Mouse (Mus musculus) ES-Bruce4 (cell line): Measurements from ENCODE around the gene Emx1. TPM values are rescaled to one million over a fixed set of nuclear protein-coding genes. Genes with fewer than 3 reads are reported as not detected.
"Not testable (repeated sequence)": the region's sequence is repeated elsewhere in the genome, so short reads cannot be mapped to it uniquely, and the experiment has no call there.

ENCODE experiments used
- H3K27ac ChIP-seq: 2 replicates; pipeline ENCODE4 v1.5.1; 2012; ENCODE audit warnings: low read length, inconsistent platforms; ENCODE audit not compliant: insufficient read depth
- H3K27me3 ChIP-seq: 2 replicates; pipeline ENCODE4 v1.6.1; 2012; ENCODE audit warnings: mild to moderate bottlenecking, low read length, inconsistent platforms; ENCODE audit not compliant: control insufficient read depth, poor library complexity, insufficient read depth, severe bottlenecking
- H3K36me3 ChIP-seq: 2 replicates; pipeline ENCODE4 v1.6.1; 2012; ENCODE audit warnings: inconsistent platforms, mild to moderate bottlenecking, low read length, moderate library complexity; ENCODE audit not compliant: control insufficient read depth, poor library complexity, insufficient read depth, severe bottlenecking
- H3K4me1 ChIP-seq: one replicate; pipeline ENCODE4 v1.8.1; 2011; ENCODE audit warnings: low read length; ENCODE audit not compliant: control insufficient read depth, insufficient read depth
- H3K4me3 ChIP-seq: 2 replicates; pipeline ENCODE4 v1.5.1; 2011; ENCODE audit warnings: low read depth, mild to moderate bottlenecking, low read length
- H3K9ac ChIP-seq: 2 replicates; pipeline ENCODE4 v1.6.1; 2012; ENCODE audit warnings: low read depth, mild to moderate bottlenecking, inconsistent platforms; ENCODE audit not compliant: poor library complexity, severe bottlenecking
- H3K9me3 ChIP-seq: replicated peaks from 2 replicates; pipeline ENCODE4 v1.6.1; 2012; ENCODE audit warnings: mild to moderate bottlenecking, low read length, inconsistent platforms; ENCODE audit not compliant: control insufficient read depth, poor library complexity, insufficient read depth, severe bottlenecking
- CTCF ChIP-seq: IDR thresholded peaks from one replicate; pipeline ENCODE4 v1.8.1; 2011; ENCODE audit warnings: low read depth, low read length
- EP300 ChIP-seq: IDR thresholded peaks from 2 replicates; pipeline ENCODE4 v1.6.1; 2011; ENCODE audit warnings: low read depth, low read length; ENCODE audit not compliant: insufficient read depth
- POLR2A ChIP-seq: IDR thresholded peaks from one replicate; pipeline ENCODE4 v1.8.1; 2011; ENCODE audit warnings: low read length; ENCODE audit not compliant: insufficient read depth
- polyA plus RNA-seq: library from polyadenylated mRNA; stranded (reverse); fragments of >200 nt; gene quantifications from 2 replicates; pipeline ENCODE4 v1.2.4, GENCODE M21; 2011; ENCODE audit warnings: low read depth; ENCODE audit not compliant: missing spikeins, insufficient read depth, insufficient read length

Emx1 gene
- 0.56 and 1.8 TPM in 2 replicates for polyA plus RNA-seq

DNA sequence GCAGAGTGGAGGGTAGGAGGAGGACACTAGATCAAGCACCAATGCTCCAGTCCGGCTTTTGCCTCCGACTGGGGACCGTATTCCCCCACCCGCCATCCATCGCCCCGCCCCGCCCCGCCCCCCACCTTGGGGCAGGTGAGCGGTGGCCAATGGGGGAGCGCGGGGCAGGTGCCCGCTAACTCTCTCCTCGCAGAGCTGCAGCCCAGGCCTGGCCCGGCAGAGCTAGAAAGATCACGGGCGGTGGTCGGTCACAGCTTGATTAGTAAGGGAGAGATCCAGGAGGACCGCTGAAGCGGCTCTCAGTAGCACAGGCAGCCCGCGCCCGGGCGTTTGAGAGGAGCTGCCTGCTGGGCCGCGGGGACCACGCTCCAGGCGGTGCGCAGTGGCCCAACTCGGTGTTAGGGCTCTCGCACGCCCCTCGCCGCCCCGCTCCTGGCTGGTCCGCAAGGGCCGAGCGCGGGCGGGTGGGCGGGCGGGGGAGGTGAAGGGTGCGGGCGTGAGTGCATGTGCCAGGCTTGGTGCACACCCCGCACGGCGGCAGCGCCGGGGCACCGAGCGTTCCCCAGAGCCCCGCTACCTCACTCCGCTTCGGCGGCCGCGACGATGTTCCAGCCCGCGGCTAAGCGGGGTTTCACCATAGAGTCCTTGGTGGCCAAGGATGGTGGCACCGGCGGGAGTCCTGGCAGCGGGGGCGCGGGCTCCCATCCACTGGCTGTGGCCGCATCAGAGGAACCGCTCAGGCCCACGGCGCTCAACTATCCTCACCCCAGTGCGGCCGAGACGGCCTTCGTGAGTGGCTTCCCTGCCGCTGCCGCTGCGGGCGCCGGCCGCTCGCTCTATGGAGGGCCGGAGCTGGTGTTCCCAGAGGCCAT, at the start of gene Emx1:
TSS of gene Emx1 (plus strand) at position 99 of the 872 bp plus-strand sequence.
- H3K9me3 ChIP-seq, result no peaks in the 10 kb centered on the region
- H3K36me3 ChIP-seq, result no peaks in the 10 kb centered on the region
- H3K4me3 ChIP-seq, result peak within 1 kb of the TSS; percentile 58
- TF ChIP-seq EP300, result no peak; the same call in 1 of the 2 replicates
- no peaks in the 10 kb centered on the region for H3K4me1 ChIP-seq
- H3K9ac ChIP-seq, result peak within 1 kb of the TSS; percentile 23
- H3K27me3 ChIP-seq, result peaks cover 31% of the 10 kb centered on the region
- H3K27ac ChIP-seq, result no peak within 1 kb of the TSS

DNA sequence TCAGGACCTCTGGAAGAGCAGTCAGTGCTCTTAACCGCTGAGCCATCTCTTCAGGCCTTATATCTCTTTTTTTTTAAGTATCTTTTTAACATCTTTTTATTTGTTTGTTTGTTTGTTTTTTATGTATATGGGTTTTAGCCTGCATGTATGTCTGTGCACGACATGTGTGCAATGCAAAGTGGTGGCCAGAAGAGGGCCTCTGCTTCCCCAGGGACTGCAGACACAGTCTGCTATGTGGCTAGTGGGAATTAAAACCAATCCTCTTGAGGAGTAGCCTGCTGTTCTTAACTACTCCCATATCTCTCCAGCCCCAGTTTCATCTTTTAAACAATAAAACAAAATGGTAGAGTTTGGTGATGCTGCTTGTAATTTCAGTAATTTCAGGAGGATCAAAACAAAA, 47.7 kb upstream of the Emx1 start:
- Histone ChIP-seq H3K27ac (no peak overlapping the region), H3K9ac (no peak overlapping the region), H3K36me3 (no peaks in the 10 kb centered on the region), H3K27me3 (no peaks in the 10 kb centered on the region), H3K9me3 (no peaks in the 10 kb centered on the region), H3K4me3 (no peak overlapping the region), H3K4me1 (no peaks in the 10 kb centered on the region)
- TF ChIP-seq POLR2A (no peak), CTCF (peak; percentile 41), EP300 (no peak)

DNA sequence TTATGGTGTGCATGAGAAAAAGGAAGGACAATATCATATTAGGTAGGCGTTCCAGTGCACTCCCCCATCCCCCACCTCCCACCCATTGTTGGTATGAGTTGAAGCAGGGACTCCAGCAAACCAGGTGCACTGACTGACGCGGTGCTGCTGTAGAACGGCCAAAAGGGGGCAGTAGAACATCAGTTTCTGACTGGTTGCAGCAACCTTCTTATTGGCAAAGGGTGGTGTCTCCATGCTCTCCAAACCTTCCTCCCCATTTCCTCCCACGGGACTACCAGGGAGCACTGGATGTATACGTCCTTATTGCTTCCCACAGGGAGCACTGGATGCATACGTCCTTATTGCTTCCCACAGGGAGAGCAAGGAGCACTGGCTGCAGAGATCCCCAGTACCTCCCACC, 46.2 kb upstream of the Emx1 start:
- not testable (repeated sequence) for H3K4me1 ChIP-seq, H3K4me3 ChIP-seq, H3K27ac ChIP-seq, H3K9me3 ChIP-seq, H3K9ac ChIP-seq, H3K36me3 ChIP-seq, H3K27me3 ChIP-seq
- TF ChIP-seq CTCF, result peak; percentile 72

DNA sequence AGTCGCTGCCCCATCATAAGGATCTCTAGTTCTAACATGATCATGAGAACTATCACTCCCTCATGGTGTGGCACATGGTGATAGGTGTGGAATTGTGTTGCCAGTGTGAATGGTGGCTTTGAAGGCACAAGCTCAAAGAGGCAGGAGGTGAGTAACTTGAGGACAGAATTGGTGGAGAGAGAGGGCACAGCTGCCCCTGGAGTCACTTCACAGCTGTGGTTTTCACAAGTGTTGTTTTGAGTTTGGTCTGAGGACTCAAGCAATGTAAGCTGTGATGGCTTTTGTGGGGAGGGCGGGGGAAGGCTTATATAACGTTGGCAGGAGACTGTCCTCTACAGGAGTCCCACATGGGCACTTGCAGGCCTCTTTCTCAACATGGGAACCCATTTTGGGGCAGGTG, 42.8 kb upstream of the Emx1 start:
- Histone ChIP-seq H3K4me3 (no peak overlapping the region), H3K9ac (no peak overlapping the region), H3K27me3 (no peaks in the 10 kb centered on the region), H3K4me1 (no peaks in the 10 kb centered on the region), H3K9me3 (no peaks in the 10 kb centered on the region), H3K27ac (no peak overlapping the region), H3K36me3 (no peaks in the 10 kb centered on the region)
- no peak for TF ChIP-seq EP300
- no peak for TF ChIP-seq POLR2A
- TF ChIP-seq CTCF, result no peak

DNA sequence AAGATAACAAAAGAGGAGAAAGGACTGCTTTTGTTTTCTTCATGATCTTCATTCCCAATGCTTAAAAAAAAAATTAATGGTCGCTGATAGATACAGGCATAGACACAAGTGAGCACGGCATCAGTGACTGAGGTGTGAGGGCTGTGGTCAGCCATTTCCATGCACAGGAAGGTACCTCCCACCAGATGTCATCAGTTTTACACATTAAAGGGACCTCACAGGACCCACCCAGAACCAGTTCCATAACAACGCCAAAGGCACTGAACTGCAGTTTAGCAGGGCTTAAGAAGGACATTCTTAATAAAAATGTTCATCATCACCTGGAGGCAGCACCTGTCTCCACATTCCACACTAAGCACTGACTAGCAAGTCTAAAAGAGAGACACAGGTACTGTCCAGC, 39.6 kb upstream of the Emx1 start:
- Histone ChIP-seq H3K36me3 (no peaks in the 10 kb centered on the region), H3K27ac (no peak overlapping the region), H3K4me1 (no peaks in the 10 kb centered on the region), H3K27me3 (no peaks in the 10 kb centered on the region), H3K9me3 (no peaks in the 10 kb centered on the region), H3K9ac (no peak overlapping the region), H3K4me3 (no peak overlapping the region)
- TF ChIP-seq POLR2A, result no peak
- TF ChIP-seq EP300, result 0 out of 2 replicates have a peak, but pooled peaks have one; percentile 36
- TF ChIP-seq CTCF, result no peak

DNA sequence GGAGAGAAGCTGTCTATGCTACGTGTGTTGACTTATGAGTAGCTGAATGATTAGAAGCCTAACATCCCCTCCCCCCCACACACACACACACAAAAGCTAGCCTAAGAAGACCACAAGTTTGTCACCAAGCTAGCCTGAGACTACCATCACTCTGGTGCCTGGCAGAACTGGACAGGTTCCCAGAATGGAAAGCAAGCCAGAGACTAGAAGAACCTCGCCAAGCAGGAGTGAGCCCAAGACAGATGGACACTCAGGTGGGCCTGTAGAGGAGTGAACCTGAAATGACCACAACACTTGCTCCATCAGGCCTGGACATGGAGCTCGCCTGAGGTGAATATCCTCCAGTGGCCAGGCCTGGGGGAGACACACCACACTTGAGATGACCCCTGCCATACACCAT, 36.9 kb upstream of the Emx1 start:
- no peak for TF ChIP-seq CTCF
- no peak for TF ChIP-seq EP300
- no peak for TF ChIP-seq POLR2A
- no peaks in the 10 kb centered on the region for H3K4me1 ChIP-seq

More for the DNA sequence above, 36.9 kb upstream of the Emx1 start:
- Histone ChIP-seq H3K36me3 (no peaks in the 10 kb centered on the region), H3K9me3 (no peaks in the 10 kb centered on the region), H3K9ac (no peak overlapping the region), H3K4me3 (no peak overlapping the region), H3K27me3 (no peaks in the 10 kb centered on the region), H3K27ac (no peak overlapping the region)
